Mouse (Mus musculus): ENCODE measurements around the gene Rab34. TPM values are rescaled to one million over a fixed set of nuclear protein-coding genes. Genes with fewer than 3 reads are reported as not detected.

Gene Rab34
- total RNA-seq (2014; fragmentation: Nextera tagmentation), result 0.60 TPM in 1 of 2 replicates, not detected in the other
- not detected in 2 replicates for total RNA-seq (2017)
- polyA plus RNA-seq (2012), result 0.52 and 0.95 TPM in 2 replicates

- Histone ChIP-seq H3K4me3 (ENCODE audit: low read depth, low read length) (peak within 1 kb of the TSS; percentile 65; the same call in 1 of the 2 replicates), H3K27me3 (ENCODE audit: insufficient read depth, low read length) (peaks cover 69% of the 10 kb centered on the region), H3K9me3 (replicated peaks) (0 out of 2 replicates have a peak, but pooled peaks cover 4% of the 10 kb centered on the region), H3K36me3 (replicated peaks) (no peaks in the 10 kb centered on the region), H3K4me1 (ENCODE audit: insufficient read depth, low read depth, low read length) (peaks cover 32% of the 10 kb centered on the region)
- ATAC-seq (ENCODE audit: extremely low read depth, insufficient number of reproducible peaks, low FRiP score, poor library complexity, severe bottlenecking) (no peak), DNase-seq (ENCODE audit: low spot score) (no peak)
- no peak for TF ChIP-seq TAL1 (conservative IDR thresholded peaks at IDR 0.05; ENCODE audit: low read depth, low read length)
- TF ChIP-seq GATA1 (IDR thresholded peaks at IDR 0.05; ENCODE audit: borderline replicate concordance, low read length), result no peak
- TF ChIP-seq GATA2 (IDR thresholded peaks at IDR 0.05; ENCODE audit: borderline replicate concordance, low read depth, low read length), result no peak
- TF ChIP-seq CTCF (IDR thresholded peaks at IDR 0.05; ENCODE audit: low read depth, low read length), result no peak
- TF ChIP-seq POLR2AphosphoS5 (IDR thresholded peaks at IDR 0.05; ENCODE audit: insufficient replicate concordance, low read depth, low read length), result no peak
Measured at GRCm38 (mm10) chr11:78188331-78189233, at the start of gene Rab34. Gene Rab34, plus strand, starts transcription at chr11:78188430.

GRCm38 (mm10) chr11:78140665-78141064 lies 47.6 kb upstream of the Rab34 start:
- peaks cover 48% of the 10 kb centered on the region for H3K4me1 ChIP-seq (ENCODE audit: insufficient read depth, low read depth, low read length)
- ATAC-seq (ENCODE audit: extremely low read depth, insufficient number of reproducible peaks, low FRiP score, poor library complexity, severe bottlenecking), result no peak
- TF ChIP-seq CTCF (IDR thresholded peaks at IDR 0.05; ENCODE audit: low read depth, low read length), result no peak
- no peaks in the 10 kb centered on the region for H3K27me3 ChIP-seq (ENCODE audit: insufficient read depth, low read length)
- H3K9me3 ChIP-seq (replicated peaks), result no peaks in the 10 kb centered on the region
- no peak overlapping the region; the same call in 1 of the 2 replicates for H3K4me3 ChIP-seq (ENCODE audit: low read depth, low read length)
- peaks cover 48% of the 10 kb centered on the region for H3K36me3 ChIP-seq (replicated peaks)
- DNase-seq (ENCODE audit: low spot score), result no peak

GRCm38 (mm10) chr11:78143520-78143919 lies 44.7 kb upstream of the Rab34 start:
- Histone ChIP-seq H3K9me3 (replicated peaks) (no peaks in the 10 kb centered on the region), H3K4me3 (ENCODE audit: low read depth, low read length) (no peak overlapping the region), H3K4me1 (ENCODE audit: insufficient read depth, low read depth, low read length) (peaks cover 39% of the 10 kb centered on the region), H3K36me3 (replicated peaks) (peaks cover 71% of the 10 kb centered on the region), H3K27me3 (ENCODE audit: insufficient read depth, low read length) (no peaks in the 10 kb centered on the region)
- ATAC-seq (ENCODE audit: extremely low read depth, insufficient number of reproducible peaks, low FRiP score, poor library complexity, severe bottlenecking), result no peak
- TF ChIP-seq POLR2AphosphoS5 (IDR thresholded peaks at IDR 0.05; ENCODE audit: insufficient replicate concordance, low read depth, low read length) (no peak), CTCF (IDR thresholded peaks at IDR 0.05; ENCODE audit: low read depth, low read length) (no peak), TAL1 (conservative IDR thresholded peaks at IDR 0.05; ENCODE audit: low read depth, low read length) (no peak), GATA2 (IDR thresholded peaks at IDR 0.05; ENCODE audit: borderline replicate concordance, low read depth, low read length) (no peak), GATA1 (IDR thresholded peaks at IDR 0.05; ENCODE audit: borderline replicate concordance, low read length) (no peak)
- no peak for DNase-seq (ENCODE audit: low spot score)

- TF ChIP-seq GATA1 (IDR thresholded peaks at IDR 0.05; ENCODE audit: borderline replicate concordance, low read length), result no peak
- ATAC-seq (ENCODE audit: extremely low read depth, insufficient number of reproducible peaks, low FRiP score, poor library complexity, severe bottlenecking), result no peak
- no peak for DNase-seq (ENCODE audit: low spot score)
- H3K27me3 ChIP-seq (ENCODE audit: insufficient read depth, low read length), result no peaks in the 10 kb centered on the region
- H3K4me3 ChIP-seq (ENCODE audit: low read depth, low read length), result no peak overlapping the region
- H3K36me3 ChIP-seq (replicated peaks), result peaks cover 92% of the 10 kb centered on the region
- no peaks in the 10 kb centered on the region for H3K9me3 ChIP-seq (replicated peaks)
- peaks cover 22% of the 10 kb centered on the region for H3K4me1 ChIP-seq (ENCODE audit: insufficient read depth, low read depth, low read length)
Measured at GRCm38 (mm10) chr11:78146168-78146567, 42.1 kb upstream of the Rab34 start.

GRCm38 (mm10) chr11:78146707-78147543 lies 41.3 kb upstream of the Rab34 start:
- peaks cover 89% of the 10 kb centered on the region for H3K36me3 ChIP-seq (replicated peaks)
- H3K27me3 ChIP-seq (ENCODE audit: insufficient read depth, low read length), result no peaks in the 10 kb centered on the region
- no peak for TF ChIP-seq CTCF (IDR thresholded peaks at IDR 0.05; ENCODE audit: low read depth, low read length)
- no peak for TF ChIP-seq GATA2 (IDR thresholded peaks at IDR 0.05; ENCODE audit: borderline replicate concordance, low read depth, low read length)
- no peak for TF ChIP-seq GATA1 (IDR thresholded peaks at IDR 0.05; ENCODE audit: borderline replicate concordance, low read length)
- TF ChIP-seq POLR2AphosphoS5 (IDR thresholded peaks at IDR 0.05; ENCODE audit: insufficient replicate concordance, low read depth, low read length), result no peak
- no peak for TF ChIP-seq TAL1 (conservative IDR thresholded peaks at IDR 0.05; ENCODE audit: low read depth, low read length)
- ATAC-seq (ENCODE audit: extremely low read depth, insufficient number of reproducible peaks, low FRiP score, poor library complexity, severe bottlenecking) (no peak), DNase-seq (ENCODE audit: low spot score) (no peak)
- H3K4me1 ChIP-seq (ENCODE audit: insufficient read depth, low read depth, low read length), result peaks cover 14% of the 10 kb centered on the region
- no peak overlapping the region for H3K4me3 ChIP-seq (ENCODE audit: low read depth, low read length)
- no peaks in the 10 kb centered on the region for H3K9me3 ChIP-seq (replicated peaks)

- Histone ChIP-seq H3K4me1 (ENCODE audit: insufficient read depth, low read depth, low read length) (peaks cover 17% of the 10 kb centered on the region), H3K27me3 (ENCODE audit: insufficient read depth, low read length) (no peaks in the 10 kb centered on the region), H3K4me3 (ENCODE audit: low read depth, low read length) (no peak overlapping the region), H3K9me3 (replicated peaks) (no peaks in the 10 kb centered on the region), H3K36me3 (replicated peaks) (peaks cover 93% of the 10 kb centered on the region)
- DNase-seq (ENCODE audit: low spot score) (no peak), ATAC-seq (ENCODE audit: extremely low read depth, insufficient number of reproducible peaks, low FRiP score, poor library complexity, severe bottlenecking) (no peak)
- TF ChIP-seq GATA2 (IDR thresholded peaks at IDR 0.05; ENCODE audit: borderline replicate concordance, low read depth, low read length), result no peak
- no peak for TF ChIP-seq GATA1 (IDR thresholded peaks at IDR 0.05; ENCODE audit: borderline replicate concordance, low read length)
- peak; percentile 68 for TF ChIP-seq CTCF (IDR thresholded peaks at IDR 0.05; ENCODE audit: low read depth, low read length)
Measured at GRCm38 (mm10) chr11:78151161-78151560, 37.1 kb upstream of the Rab34 start.

All from G1E (cell line).